Mouse (Mus musculus) T-helper 2 cell (primary cell): Measurements from ENCODE around the gene Efcab6.

ENCODE experiments used
- in situ Hi-C: fragments of 300-600 bp; cut with MboI, MseI; formaldehyde crosslinking; loops from one replicate; pipeline ENCODE4 v1.15.1; 2025; ENCODE audit warnings: high pct_unique_total_duplicates

Efcab6 gene

DNA sequence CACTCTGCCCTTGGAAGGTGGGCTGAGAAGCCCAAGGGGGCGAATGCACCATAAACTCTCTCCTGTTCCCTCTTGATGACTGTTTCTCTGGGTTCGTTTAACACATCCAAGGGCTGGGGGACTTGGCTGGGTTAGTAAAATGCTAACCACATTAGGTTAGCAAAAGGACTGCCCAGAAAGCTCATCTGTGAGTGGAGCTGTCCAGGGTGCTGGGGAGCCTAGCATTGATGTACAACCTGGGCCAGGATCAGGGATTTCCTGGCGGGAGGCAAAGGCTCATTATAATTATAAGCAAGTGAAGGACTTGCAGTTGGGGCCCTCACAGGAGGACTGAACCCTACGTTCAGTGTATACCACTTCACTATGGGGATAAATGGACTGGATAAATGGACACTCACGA is 185.3 kb downstream of the Efcab6 start:
- in situ Hi-C loops = no loop called here

DNA sequence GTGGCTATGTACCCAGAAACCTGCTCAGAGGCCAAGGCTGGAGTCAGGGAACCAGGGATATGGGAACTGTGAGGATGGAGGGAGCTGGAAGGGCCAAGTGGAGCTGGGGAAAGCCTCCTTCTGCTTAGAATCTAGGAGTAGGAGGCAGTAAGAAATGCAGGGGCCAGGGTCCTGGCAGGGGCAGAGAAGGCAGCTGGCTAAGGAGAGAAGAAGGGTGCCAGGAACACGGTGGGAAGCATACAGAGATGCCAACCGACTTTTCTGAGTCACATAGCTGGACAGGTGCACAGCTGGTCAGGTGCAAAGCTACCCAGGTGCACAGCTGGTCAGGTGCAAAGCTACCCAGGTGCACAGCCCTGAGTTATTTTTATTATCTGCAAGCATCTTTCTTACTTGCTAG is 187.3 kb downstream of the Efcab6 start:
- in situ Hi-C loops = no loop called here

DNA sequence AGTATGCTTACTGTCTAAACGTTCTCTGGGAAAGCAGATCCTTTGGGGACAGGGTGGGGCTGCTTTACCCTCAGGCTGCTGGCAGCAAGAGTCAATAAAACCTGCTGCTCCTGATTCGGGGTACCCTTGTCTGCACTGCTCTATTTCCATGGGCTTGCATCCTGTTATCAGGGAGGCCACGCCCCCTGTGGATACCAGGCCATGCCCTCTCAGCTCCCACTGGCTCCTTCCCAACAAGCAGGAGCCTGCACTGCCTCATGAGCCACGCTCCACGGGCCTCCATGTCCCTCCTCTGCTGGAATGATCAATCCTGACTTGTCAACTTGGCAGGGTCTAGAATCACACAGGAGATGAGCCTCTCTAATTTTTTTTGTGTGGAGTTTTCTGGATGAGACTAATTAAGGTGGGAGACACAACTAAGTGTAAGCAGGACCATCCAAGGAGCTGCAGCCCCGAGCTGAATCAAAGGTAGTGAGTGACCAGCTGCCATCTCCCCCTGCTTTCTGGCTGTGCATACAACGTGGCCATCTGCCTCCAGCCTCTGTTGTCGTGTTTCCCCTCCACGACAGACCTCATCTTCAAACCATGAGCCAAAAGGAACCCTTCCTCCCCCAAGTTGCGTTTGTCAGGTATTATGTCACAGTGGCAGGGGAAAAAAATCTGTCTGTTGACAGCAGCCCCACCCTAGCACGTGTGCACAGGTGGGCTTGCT is 187.9 kb downstream of the Efcab6 start:
- in situ Hi-C loops = no loop called here

DNA sequence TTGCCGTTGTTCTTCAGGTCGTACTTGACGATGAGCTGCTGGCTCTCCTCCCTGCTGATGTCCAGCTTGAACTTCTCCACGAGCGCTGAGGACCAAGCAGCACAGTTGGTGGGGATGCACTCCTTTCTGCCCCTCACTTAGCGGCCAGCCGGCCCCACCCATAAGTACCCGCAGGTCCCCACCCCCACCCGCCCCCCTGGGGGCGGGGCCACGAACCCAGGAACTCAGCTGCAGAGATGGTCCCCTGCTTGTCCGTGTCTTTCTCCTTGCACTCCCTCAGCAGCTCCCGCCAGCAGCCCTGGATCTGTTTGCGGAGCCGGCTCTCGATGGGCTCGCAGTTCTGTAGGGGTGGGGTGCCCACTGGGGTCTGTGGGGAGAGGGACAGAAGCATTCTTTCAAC is 194.2 kb downstream of the Efcab6 start:
- in situ Hi-C loops = no loop called here

DNA sequence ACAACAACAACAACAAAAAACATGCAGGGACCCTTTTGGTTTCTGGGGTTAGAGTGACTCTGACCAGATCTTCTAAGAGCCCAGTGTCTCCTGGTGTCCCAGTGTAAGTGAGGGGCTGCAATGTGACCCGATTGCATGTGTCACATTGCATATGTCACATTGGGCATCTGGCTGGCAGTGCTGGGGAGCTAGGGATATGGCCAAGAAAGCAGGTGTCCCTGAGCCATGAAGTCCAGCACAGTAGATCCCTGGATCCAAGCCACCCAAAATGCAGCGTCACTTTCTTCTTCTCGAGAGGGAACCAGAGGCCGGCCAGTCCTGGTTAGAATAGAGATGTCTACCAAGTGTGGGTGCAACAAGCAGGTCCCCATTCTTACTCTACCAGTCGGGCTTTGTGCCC is 199.6 kb downstream of the Efcab6 start:
- in situ Hi-C loops = no loop called here

DNA sequence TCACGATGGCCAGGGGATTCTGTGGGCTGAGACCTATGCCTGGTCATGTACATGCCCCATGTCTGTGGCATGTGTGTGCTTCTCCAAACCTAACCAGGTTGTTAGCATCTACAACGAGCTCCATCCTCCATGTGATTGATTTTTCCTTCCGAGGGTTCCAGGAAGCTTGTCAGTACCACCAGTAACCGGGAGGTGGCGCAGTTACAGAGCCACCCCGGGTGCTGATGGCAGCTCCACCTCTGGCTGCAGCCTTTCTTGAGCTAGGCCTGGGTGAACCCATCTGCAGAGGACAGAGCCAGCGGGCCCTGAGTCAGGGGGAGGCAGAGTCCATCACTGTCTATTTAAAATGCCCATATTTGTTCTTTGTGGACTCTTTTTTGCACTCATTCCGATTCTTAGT is 208.1 kb downstream of the Efcab6 start:
- in situ Hi-C loops = no loop called here

DNA sequence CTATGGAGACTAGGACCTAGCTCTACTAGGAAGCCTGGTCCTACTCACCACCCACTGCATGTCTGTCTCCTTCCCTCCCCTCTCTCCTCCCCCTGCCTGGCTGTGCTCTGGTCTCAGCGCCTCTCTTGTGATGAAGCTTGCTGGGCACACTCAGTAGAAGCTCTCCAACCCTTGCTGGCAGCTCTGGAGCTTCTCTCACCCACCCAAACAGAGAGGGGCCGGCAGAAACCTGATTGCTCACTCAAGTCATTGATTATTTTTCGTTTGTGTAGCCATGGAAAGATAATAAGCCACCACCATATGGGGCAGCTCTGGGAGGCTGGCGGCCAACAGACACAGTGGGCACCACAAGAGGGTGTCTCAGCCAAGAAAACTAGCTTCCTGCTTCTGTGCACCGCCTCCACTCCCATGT is 211.8 kb downstream of the Efcab6 start:
- in situ Hi-C loops = no loop called here

DNA sequence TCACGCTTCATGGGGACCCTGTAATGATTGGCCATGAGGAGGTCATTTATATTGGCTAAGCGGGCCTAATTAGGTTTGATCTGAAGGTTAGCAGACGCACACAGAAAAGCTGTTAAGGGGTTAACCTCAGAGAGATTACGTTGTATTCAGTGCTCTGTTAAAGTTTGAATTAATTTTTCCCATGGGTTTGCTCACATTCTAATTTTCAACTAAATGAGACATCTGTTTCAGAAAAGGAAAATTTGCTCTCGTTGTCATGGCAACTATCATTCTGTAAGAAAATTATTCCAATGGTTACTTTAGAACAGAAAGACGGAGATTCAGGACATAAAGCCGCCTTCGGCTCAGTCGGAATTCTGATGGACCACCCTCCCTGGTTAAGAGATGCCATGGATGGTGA is 217.0 kb downstream of the Efcab6 start:
- in situ Hi-C loops = loop anchor here (10.0 kb wide), 1 partner anchor 777 kb away; no protein-coding TSS in a partner anchor

DNA sequence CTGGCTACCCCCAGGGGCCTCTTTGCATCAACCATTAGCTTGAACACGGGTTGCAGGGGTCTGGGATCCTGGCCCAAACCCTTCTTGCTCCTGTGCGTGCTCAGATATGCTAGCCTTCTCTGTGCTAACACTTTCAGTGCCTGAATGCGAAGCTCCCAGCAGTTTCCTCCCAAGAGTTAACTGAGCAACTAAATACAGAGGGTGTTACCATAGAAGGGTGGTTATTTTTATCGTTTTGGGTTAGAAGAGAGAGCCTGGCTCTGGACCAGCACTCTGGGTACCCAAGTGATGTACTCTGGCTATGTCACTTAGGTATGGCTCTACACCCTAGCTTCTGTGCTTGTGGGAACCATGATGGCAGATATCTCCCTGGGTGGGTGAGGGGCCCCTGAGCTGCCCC is 217.7 kb downstream of the Efcab6 start:
- in situ Hi-C loops = loop anchor here (10.0 kb wide), 1 partner anchor 777 kb away; no protein-coding TSS in a partner anchor

DNA sequence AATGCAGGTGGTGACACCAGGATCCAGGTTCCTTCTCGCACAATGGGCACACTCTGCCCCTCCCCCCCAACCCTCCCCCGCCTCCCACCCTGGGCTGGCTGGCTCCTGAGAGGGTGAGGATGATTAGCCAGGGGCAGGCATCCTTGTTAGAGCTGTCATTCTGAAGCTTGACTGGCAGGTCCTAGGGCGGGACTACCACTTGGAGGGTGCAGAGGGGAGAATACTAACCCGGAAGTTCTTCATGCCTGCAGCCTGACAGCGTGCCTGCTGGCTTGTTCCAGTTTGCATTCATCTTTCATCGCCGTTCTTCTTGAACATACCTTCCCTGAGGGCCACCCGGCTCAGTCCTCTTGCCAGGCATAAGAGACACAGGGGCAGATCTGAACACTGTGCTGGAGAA is 218.6 kb downstream of the Efcab6 start:
- in situ Hi-C loops = loop anchor here (10.0 kb wide), 1 partner anchor 778 kb away; no protein-coding TSS in a partner anchor

DNA sequence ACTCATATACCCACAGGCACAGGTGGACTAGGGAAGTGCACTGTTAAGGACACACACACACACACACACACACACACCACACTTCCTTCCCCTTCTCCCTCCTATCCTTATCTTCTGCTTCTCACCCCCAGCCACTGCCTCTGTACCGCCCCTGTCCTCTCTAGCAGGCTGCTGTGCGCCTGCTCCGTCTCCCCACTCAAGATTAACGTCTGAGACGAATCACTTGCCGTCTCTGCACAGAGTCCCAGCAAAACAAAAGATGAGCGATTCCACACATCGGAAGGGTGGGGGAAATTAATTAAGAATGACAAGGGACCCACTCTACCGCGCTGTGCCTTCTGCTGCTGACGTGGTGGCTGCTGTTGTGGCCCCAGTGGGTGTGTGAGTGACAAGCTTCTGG is 219.4 kb downstream of the Efcab6 start:
- in situ Hi-C loops = loop anchor here (10.0 kb wide), 1 partner anchor 779 kb away; no protein-coding TSS in a partner anchor

DNA sequence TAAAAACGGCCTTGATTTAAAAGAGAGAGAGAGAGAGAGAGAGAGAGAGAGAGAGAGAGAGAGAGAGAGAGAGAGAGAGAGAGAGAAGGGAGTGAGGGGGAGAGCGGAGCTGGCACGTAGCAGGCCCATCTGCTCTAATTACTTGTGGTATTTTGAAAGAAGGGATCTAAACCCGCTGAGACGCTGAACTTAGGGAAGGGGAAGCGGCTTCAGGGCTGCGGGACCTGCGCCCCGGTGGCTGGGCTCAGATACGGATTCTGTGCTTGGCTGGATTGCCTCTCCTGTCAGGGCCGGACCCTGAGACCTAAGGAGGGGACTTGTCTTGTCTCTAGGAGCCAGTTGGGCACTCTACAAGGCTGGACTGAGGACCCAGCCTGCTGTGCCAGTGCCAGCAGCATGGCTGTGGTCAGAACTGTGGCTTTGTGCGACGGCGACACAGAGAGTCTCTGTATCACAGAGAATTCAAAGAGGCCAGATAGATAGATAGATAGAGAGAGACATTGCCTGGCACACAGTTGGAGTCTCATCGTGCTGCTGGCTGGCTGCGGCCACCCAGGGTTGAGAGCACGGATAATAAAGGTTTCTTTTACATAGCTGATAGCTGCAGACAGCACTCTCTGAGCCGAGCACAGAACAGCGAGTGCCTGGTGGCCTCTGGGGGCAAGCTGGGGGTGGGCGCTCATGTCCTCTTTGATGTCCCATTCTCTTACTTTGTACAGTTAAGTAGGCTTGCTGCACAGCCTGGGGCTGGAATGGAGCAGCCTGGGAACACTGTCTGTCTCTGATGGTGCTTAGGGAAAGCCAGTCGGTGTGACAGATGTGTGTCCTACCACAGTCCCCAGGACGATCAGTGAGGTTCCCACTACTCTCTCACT is 222.0 kb downstream of the Efcab6 start:
- in situ Hi-C loops = loop anchor here (10.0 kb wide), 1 partner anchor 782 kb away; no protein-coding TSS in a partner anchor

DNA sequence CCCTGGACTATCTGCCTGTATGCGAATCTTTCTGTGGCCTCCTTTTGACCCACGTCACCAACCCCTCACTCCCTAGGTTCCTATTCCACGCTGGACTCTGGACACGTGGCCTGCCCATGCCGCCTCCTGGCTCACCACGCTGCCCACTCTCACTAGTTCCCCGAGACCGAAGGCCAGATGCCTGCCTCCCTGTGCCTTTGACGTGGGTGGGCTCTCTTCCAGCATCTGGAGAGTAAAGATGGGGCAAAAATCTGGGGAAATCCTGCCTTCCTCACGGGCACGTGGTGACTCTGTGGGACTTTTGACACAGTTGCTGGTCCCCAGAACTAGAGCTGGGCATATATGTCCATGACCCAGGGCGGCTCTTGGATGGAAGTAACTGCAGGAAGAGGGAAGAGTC is 222.8 kb downstream of the Efcab6 start:
- in situ Hi-C loops = loop anchor here (10.0 kb wide), 1 partner anchor 782 kb away; no protein-coding TSS in a partner anchor

DNA sequence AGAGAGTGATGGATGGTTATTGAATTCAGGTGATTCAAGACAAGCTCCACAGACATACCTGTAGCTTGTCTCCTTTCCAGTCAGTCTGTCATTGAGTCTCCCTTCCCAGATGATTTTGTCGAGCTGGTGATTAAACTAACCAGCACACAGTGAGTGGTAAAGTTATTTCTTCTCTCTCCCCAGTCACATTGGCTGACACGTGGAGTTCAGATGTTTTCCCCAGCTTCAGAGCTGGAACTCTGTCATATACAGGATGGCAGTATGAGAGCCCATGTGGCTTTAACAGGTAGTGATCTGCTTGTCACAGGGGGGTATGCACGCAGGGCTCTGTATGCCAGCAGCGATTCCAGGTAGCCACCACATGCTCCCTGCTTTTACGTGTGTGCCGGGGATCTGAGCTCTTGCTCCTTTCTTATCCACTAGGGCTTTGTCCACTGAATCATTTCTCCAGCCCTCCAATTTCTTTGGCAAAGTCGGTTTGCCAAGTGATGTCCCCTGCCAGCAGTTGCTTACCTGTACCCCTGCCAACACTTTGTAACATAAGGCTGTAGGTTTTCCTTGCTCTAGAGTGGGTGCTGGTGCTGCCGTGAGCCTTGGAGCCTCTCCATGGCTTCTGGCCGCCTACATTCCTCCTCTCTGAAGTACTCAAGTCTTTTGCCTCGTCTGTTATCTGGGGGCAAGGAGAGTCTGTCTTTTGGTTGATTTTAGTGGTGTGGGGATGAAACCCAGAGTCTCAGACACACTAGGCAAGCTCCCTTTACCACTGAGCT is 224.0 kb downstream of the Efcab6 start:
- in situ Hi-C loops = loop anchor here (10.0 kb wide), 1 partner anchor 784 kb away; no protein-coding TSS in a partner anchor

DNA sequence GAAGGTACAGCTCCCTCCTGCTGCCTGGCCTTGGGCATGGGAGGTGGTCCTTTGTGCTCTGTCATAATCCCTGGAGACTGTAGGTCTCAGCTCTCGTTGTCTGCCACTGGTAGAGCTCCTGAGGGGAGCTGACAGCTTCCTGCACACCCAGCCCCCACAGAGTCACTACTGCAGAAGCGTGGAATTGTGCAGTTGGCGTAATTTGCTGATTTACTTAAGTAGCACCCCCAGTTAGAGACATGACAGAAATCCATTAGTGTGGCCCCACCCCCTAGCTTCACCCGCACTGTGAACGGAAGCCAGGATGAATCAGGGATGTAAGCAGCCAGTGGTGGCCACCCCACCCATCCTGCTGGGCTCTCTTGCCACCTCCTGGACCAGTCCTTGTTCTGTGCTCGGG is 232.9 kb downstream of the Efcab6 start:
- in situ Hi-C loops = no loop called here

DNA sequence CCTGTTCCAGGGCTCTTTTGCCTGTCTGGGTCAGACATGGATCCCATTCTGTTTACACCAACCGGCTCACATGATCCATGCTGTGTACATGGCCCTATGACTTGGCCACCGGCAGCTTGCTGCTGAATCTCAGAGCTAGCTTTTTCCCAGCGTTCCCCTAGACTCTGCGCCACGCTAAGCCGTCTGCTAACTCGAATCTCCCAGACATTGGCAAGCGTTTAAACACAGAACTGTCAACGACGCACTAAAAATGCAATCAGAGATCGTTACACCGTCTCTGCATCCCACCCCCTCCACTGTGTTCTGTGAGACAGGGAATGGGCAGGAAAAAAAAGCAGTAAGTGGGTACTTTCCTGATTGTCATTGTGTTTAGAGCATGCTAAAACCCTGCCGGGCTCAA is 236.0 kb downstream of the Efcab6 start:
- in situ Hi-C loops = no loop called here

DNA sequence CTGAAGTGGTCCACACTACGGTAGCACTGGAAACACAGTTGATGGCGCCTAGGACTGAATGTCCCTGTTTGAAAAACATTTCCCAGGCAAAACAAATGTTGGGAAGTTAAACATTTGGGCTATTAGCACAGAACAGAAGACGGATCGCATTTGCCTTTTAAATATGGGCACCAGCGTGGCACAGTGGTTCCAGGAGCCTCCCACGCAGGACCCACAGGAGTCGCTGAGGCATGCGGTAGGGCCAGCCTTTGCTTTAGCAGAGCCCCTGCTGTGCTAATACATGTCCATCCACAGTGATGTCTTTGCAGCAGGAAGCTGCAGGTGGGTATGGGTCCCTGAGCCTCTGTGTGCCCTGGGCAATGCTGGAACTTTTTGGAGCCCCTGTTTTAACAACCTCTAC is 237.2 kb downstream of the Efcab6 start:
- in situ Hi-C loops = no loop called here
